Mouse (Mus musculus): ENCODE measurements around the gene Tnf.

GRCm38 (mm10) chr17:35235614-35236389 lies 34.0 kb upstream of the Tnf start, which contains the start of gene Nfkbil1:
- TF ChIP-seq CTCF (conservative IDR thresholded peaks at IDR 0.05 in 1 of 2, IDR thresholded peaks at IDR 0.05 in 1 of 2; ENCODE audit: low read depth in 2 of 2, low read length in 2 of 2) = no peak
- TF ChIP-seq ZKSCAN1 (IDR thresholded peaks at IDR 0.05; ENCODE audit: borderline replicate concordance, low read depth, low read length) = no peak; the same call in 1 of the 2 replicates
- TF ChIP-seq POLR2A (IDR thresholded peaks at IDR 0.05; ENCODE audit: low read depth, low read length) = peak; percentile 72
- no peak for TF ChIP-seq EP300 (IDR thresholded peaks at IDR 0.05; ENCODE audit: low read length)
- peak; percentile 97 for TF ChIP-seq ELF1 (IDR thresholded peaks at IDR 0.05; ENCODE audit: low read depth, low read length)
- peak; percentile 26 for TF ChIP-seq SMC3 (IDR thresholded peaks at IDR 0.05; ENCODE audit: low read depth, low read length)
- no peak; the same call in 1 of the 2 replicates for TF ChIP-seq RCOR1 (conservative IDR thresholded peaks at IDR 0.05; ENCODE audit: low read depth, low read length)
- TF ChIP-seq HCFC1 (IDR thresholded peaks at IDR 0.05; ENCODE audit: low read depth, low read length) = peak; percentile 95
- no peak for TF ChIP-seq ZC3H11A (IDR thresholded peaks at IDR 0.05; ENCODE audit: low read depth, low read length)
- TF ChIP-seq MAFK (IDR thresholded peaks at IDR 0.05; ENCODE audit: insufficient replicate concordance, low read length) = no peak
- peak; percentile 65; the same call in 1 of the 2 replicates for TF ChIP-seq NELFE (IDR thresholded peaks at IDR 0.05; ENCODE audit: low read depth, low read length)

Data from CH12.LX (cell line).